Mouse (Mus musculus) cerebellum, adult 18-20 months (tissue): ENCODE data around the gene Olfr787.

Experiments used
- DNase-seq, 2 experiments: peaks; one replicate each; pipeline ENCODE4 v3.0.0; 2021

Gene Olfr787

GRCm38 (mm10) chr10:129461562-129461961, at the start of gene Olfr787:
Olfr787 (plus strand) TSS chr10:129461862.
- no peak for DNase-seq

GRCm38 (mm10) chr10:129427006-129427405, 34.7 kb upstream of the Olfr787 start, which contains the start of gene Olfr786:
Olfr786 (plus strand) TSS chr10:129427306.
- DNase-seq, result no peak

GRCm38 (mm10) chr10:129470698-129471097, 9.0 kb downstream of the Olfr787 start, which contains the start of gene Olfr788:
Olfr788 (plus strand) TSS chr10:129470998.
- no peak for DNase-seq

- no peak for DNase-seq
These were observed 11.6 kb downstream of the Olfr787 start for GRCm38 (mm10) chr10:129473256-129473655.

DNA sequence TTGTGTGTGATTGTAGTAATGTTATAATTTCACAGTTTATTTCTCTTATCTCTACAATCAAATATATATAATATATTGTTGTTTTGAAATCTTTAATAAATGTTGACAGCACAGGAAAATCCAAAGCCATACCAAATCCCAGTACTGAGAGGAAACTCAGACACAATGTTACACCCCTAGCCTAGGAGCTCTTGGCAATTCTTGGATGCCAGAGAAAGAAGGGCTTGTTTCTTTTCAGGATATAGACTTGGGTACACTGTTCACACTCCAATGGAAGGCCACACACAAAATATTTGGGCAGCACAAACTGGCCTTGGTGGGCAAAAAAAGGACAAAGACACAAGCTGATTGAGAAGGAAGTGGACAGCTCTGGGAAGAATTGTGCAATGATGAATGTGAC, 12.1 kb downstream of the Olfr787 start:
- no peak for DNase-seq

DNA sequence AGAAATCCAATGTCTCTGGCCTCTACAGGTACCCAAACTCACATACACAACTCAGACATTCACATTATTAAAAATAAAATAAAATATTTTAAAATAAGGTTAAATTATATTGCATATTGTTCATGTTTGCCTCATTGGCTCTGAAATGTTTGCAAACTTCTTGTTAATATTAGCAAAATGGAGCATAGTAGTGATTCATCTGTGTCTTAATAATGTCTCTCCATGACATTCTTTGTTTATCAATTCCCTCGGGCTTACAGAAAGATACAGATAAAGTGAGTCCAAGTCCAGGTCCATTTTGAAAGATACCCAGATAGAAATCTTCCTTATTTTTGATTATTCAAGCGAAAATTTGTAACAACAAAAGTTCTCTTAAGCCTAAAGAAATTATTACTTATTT, 22.8 kb downstream of the Olfr787 start, which contains the start of gene Olfr789:
TSS of gene Olfr789 (plus strand) at position 301 of the 400 bp plus-strand sequence.
- DNase-seq, result no peak

- DNase-seq, result no peak
These were observed 28.4 kb downstream of the Olfr787 start for GRCm38 (mm10) chr10:129490101-129490500.

- DNase-seq, result no peak
These were observed 36.5 kb downstream of the Olfr787 start, which contains the start of gene Olfr790 for GRCm38 (mm10) chr10:129498192-129498591. Olfr790 (plus strand) TSS chr10:129498492.
